Mouse (Mus musculus): Measurements from ENCODE around the gene Fut2.

Gene Fut2

GRCm38 (mm10) chr7:45702316-45702715, 36.1 kb upstream of the Fut2 start:
- DNase-seq, result peak in 1 of 2 experiments; percentile 6

- DNase-seq, result peak in 1 of 2 experiments; percentile 25
These were observed 35.4 kb upstream of the Fut2 start for GRCm38 (mm10) chr7:45701607-45702006.

GRCm38 (mm10) chr7:45701072-45701471, 34.9 kb upstream of the Fut2 start:
- peak in 1 of 2 experiments; percentile 59 for DNase-seq

- DNase-seq, result peak; percentile 83 to 88
These were observed 34.3 kb upstream of the Fut2 start for GRCm38 (mm10) chr7:45700301-45701015.

GRCm38 (mm10) chr7:45699523-45700141, 33.4 kb upstream of the Fut2 start, which contains the start of gene Car11:
Gene Car11 (plus strand): TSS chr7:45699843.
- peak; percentile 71 for DNase-seq

- peak in 1 of 2 experiments; percentile 29 for DNase-seq
These were observed 31.7 kb upstream of the Fut2 start for GRCm38 (mm10) chr7:45697894-45698293.

GRCm38 (mm10) chr7:45695098-45695497, 28.9 kb upstream of the Fut2 start:
- no peak for DNase-seq

GRCm38 (mm10) chr7:45693921-45694591, 27.9 kb upstream of the Fut2 start, which contains the start of gene Sec1:
Gene Sec1 (minus strand): TSS chr7:45694402.
- DNase-seq, result peak in 1 of 2 experiments; percentile 7

GRCm38 (mm10) chr7:45692364-45692763, 26.2 kb upstream of the Fut2 start:
- DNase-seq, result no peak

GRCm38 (mm10) chr7:45689800-45690199, 23.6 kb upstream of the Fut2 start:
- DNase-seq, result no peak

GRCm38 (mm10) chr7:45689099-45689498, 22.9 kb upstream of the Fut2 start:
- no peak for DNase-seq

GRCm38 (mm10) chr7:45686841-45687240, 20.6 kb upstream of the Fut2 start:
- DNase-seq, result peak in 1 of 2 experiments; percentile 12

- no peak for DNase-seq
These were observed 19.6 kb upstream of the Fut2 start for GRCm38 (mm10) chr7:45685811-45686210.

GRCm38 (mm10) chr7:45683396-45684050, 17.3 kb upstream of the Fut2 start, which contains the start of gene Ntn5:
Gene Ntn5 (plus strand): TSS chr7:45684022.
- no peak for DNase-seq

- DNase-seq, result peak; percentile 96 to 98
These were observed 16.2 kb upstream of the Fut2 start for GRCm38 (mm10) chr7:45682144-45683126.

- peak; percentile 41 to 45 for DNase-seq
These were observed 15.0 kb upstream of the Fut2 start for GRCm38 (mm10) chr7:45681046-45681736.

- no peak for DNase-seq
These were observed 13.9 kb upstream of the Fut2 start for GRCm38 (mm10) chr7:45679966-45680621.

- DNase-seq, result no peak
These were observed 12.3 kb upstream of the Fut2 start for GRCm38 (mm10) chr7:45678513-45678912.

GRCm38 (mm10) chr7:45677627-45678295, 11.6 kb upstream of the Fut2 start:
- DNase-seq, result no peak

GRCm38 (mm10) chr7:45668921-45669320, 2.7 kb upstream of the Fut2 start:
- DNase-seq, result no peak
